Mouse (Mus musculus): ENCODE measurements at regions not wholly inside any gene's neighbourhood (a gene's known extent, or its start where the extent isn't known, plus 50 kb on each side); places are given as distances from the start of the nearest gene placed in this dataset.

DNA sequence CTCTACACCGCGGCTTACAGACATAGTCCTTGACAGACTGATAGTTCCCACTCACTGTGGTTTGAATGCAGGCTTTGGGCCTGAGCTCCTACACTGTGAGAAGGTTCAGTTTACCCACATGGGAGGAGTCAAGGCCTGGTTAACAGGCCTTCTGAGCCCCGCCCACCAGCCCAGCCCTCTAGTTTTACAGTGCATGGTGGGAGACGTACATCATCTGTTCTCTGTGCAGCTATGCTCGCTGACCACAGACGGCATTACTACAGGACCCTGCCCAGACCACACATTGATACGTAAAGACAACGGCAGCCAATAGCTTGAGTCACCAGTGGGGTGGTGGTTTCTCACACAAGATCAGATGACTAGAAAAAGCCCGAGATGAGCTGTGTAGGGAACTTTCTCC, 431.0 kb downstream of the Tbc1d22a start:
- TF ChIP-seq CTCF (IDR thresholded peaks at IDR 0.05): no peak
- DNase-seq (ENCODE audit: extremely low spot score in 1 of 2, low spot score in 2 of 2): no peak
- intact Hi-C loops (cut with DNase I): no loop called here
- Histone ChIP-seq H3K4me3 (no peak overlapping the region), H3K27ac (no peak overlapping the region)

DNA sequence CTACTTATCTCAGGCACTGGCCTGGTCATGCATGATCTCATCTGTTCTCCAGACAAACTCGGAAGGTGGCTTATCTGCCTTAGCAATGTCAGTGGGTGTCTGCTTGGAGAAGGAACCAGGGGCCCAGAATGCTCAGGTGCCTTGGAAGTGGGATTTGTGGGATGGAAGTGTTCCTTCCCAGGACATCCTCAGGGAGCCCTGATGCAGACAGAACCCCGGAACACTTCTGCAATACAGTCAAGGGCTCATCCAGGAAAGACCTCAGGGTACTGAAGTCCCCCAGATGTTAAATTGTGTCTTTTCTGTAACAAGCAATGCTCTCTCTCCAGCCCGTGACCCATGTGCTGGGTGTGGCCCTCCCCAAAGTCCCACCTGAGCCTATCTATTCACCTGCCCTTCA, 433.9 kb downstream of the Tbc1d22a start:
- intact Hi-C loops (cut with DNase I): no loop called here
- DNase-seq (ENCODE audit: extremely low spot score in 1 of 2, low spot score in 2 of 2): no peak
- Histone ChIP-seq H3K27ac (no peak overlapping the region), H3K4me3 (no peak overlapping the region)
- no peak for TF ChIP-seq CTCF (IDR thresholded peaks at IDR 0.05)

DNA sequence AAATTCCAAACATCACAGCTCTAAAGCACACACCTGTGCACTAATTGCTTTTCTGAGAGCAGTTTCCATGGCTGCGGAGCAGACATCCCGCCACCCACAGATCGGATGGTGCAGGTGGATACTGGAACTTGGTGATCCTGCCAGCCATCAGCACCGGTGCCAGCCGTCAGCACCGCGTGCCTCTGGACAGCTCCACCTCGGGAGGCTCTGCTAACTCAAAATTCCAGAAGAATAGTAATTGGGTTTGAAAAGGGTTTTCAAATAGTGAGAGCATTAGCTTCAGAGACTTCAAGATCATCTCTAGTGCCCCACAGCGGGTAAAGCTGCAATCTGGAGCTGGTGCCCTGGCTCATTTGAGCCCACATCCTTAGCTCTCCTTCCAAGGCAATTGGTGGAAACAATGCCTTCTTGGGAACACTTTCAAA, 458.8 kb downstream of the Tbc1d22a start:
- H3K4me3 ChIP-seq: no peak overlapping the region
- H3K27ac ChIP-seq: no peak overlapping the region
- peak in 1 of 2 experiments; percentile 38 for DNase-seq (ENCODE audit: extremely low spot score in 1 of 2, low spot score in 2 of 2)
- TF ChIP-seq CTCF (IDR thresholded peaks at IDR 0.05): peak; percentile 10
- intact Hi-C loops (cut with DNase I): no loop called here

DNA sequence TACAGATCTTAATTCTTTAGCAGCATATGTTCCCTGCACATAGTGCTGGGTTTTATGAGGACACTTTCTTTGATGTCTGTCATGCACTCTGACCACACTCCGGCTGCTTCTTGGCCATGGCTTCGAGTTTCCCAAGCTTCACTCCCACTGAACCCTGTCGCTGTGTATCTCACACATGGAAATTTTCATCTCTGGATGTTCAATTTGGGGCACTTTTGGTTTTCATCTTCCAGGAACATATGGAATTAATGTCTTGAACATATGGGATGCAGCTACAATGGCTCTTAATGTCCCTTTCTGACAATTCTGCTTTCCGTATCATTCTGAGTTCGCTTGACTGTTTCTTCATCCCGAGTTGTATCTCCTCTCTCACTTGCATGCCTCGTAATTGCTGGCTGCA, 462.8 kb downstream of the Tbc1d22a start:
- Histone ChIP-seq H3K27ac (no peak overlapping the region), H3K4me3 (no peak overlapping the region)
- DNase-seq (ENCODE audit: extremely low spot score in 1 of 2, low spot score in 2 of 2): no peak
- intact Hi-C loops (cut with DNase I): loop anchor here (5.0 kb wide), 1 partner anchor 435 kb away; no protein-coding TSS in a partner anchor
- no peak for TF ChIP-seq CTCF (IDR thresholded peaks at IDR 0.05)

DNA sequence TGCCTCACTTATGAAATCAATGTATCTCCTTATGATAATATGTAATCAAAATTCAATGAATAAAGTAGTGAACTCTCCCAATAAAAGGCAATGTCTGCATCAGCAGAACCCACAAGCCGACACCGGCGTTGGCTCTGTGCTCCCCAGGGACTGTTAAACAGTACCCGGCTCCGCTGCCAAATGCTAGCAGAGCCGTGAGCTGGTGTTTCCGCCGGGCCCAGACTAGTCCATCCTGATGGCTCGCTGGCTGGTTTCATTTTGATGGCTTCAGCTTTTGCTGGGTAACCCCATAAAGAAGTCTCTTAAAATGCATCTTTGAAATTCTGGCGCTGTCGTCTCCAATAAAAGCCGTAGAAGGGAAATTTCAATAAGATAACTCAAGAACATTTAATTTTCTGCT, 468.8 kb downstream of the Tbc1d22a start:
- H3K27ac ChIP-seq: no peak overlapping the region
- no peak for TF ChIP-seq CTCF (IDR thresholded peaks at IDR 0.05)
- intact Hi-C loops (cut with DNase I): no loop called here
- no peak for DNase-seq (ENCODE audit: extremely low spot score in 1 of 2, low spot score in 2 of 2)
- H3K4me3 ChIP-seq: no peak overlapping the region

DNA sequence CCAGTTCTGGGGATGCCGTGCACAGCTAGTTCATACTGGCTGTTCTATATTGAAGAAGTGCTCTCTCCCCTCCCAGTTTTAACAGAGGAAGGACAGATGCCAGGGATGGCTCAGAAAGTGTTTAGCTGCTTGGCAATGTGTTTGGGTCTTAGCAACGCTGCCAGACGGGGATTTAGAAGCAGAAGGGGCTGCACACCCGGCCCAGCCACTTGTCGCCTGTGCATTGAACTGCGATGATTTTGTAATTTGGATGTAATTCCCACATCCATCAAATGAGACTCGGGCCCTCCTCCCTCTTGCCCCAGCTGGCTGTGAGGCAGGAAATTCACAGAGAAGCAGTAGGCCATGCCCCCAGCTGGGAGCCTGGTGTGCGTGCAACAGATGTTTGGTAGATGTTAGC, 475.4 kb downstream of the Tbc1d22a start:
- DNase-seq (ENCODE audit: extremely low spot score in 1 of 2, low spot score in 2 of 2): no peak
- TF ChIP-seq CTCF (IDR thresholded peaks at IDR 0.05): no peak
- intact Hi-C loops (cut with DNase I): no loop called here
- H3K27ac ChIP-seq: no peak overlapping the region
- no peak overlapping the region for H3K4me3 ChIP-seq

DNA sequence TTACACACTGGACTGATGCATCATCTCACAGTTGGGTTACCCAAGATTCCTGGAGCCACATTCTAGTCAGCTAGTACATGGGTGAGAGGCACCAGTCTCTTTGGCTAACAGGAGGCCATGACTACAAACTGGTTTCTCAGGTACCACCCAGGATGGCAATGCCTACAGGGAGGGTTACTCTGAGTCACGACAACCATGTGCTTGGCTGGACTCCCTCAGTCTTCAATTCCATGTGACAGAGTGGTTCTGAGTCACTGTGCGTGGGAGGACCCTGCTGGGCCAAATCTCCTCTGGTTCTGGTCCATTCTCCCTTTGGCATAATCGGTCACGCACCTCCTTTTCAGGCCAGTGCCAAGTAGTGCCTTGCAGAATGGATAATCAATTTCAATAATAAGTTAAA, 482.5 kb downstream of the Tbc1d22a start:
- Histone ChIP-seq H3K4me3 (no peak overlapping the region), H3K27ac (no peak overlapping the region)
- DNase-seq (ENCODE audit: extremely low spot score in 1 of 2, low spot score in 2 of 2): peak; percentile 29 to 52
- TF ChIP-seq CTCF (IDR thresholded peaks at IDR 0.05): no peak
- intact Hi-C loops (cut with DNase I): no loop called here

DNA sequence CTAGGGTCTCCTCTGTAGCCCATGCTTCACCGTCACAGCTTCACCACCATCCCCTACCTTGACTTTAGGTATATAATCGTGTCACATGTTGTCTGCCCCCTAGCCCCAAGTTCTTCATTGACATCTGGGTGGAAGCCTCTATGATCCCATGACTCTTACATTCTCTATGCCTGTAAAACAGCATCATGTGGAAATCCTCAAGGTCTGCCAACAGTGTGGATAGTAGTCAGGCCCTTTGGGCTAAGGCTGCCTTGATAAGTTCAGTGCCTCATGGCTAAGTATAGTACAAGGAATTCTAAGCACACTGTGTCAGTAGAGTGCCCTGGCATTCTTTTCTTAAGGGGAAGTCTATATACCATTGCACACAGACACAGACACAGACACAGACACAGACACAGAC, 496.2 kb downstream of the Tbc1d22a start:
- intact Hi-C loops (cut with DNase I): no loop called here
- no peak overlapping the region for H3K27ac ChIP-seq
- no peak for TF ChIP-seq CTCF (IDR thresholded peaks at IDR 0.05)
- no peak for DNase-seq (ENCODE audit: extremely low spot score in 1 of 2, low spot score in 2 of 2)
- no peak overlapping the region for H3K4me3 ChIP-seq

DNA sequence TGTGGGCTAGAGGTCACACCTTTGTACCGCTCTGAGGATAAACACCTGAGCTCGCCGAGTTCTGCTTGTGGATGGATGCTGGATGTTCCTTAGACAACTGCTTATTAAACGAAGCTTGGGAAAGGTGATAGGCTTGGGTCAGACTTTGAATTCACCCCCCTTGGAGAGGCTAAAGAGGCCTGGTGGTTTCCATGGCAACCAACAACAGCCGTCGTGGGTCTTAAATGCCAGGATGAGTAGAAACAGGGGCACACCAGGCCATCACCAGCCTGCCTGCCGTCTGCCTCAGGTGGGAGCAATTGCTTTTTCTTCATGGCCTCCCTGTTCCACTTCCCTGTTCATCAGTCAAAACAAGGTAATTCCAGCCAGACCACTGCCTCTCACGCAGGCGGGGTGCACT, 504.1 kb downstream of the Tbc1d22a start:
- DNase-seq (ENCODE audit: extremely low spot score in 1 of 2, low spot score in 2 of 2): no peak
- H3K27ac ChIP-seq: no peak overlapping the region
- no peak overlapping the region for H3K4me3 ChIP-seq
- TF ChIP-seq CTCF (IDR thresholded peaks at IDR 0.05): no peak
- intact Hi-C loops (cut with DNase I): no loop called here

DNA sequence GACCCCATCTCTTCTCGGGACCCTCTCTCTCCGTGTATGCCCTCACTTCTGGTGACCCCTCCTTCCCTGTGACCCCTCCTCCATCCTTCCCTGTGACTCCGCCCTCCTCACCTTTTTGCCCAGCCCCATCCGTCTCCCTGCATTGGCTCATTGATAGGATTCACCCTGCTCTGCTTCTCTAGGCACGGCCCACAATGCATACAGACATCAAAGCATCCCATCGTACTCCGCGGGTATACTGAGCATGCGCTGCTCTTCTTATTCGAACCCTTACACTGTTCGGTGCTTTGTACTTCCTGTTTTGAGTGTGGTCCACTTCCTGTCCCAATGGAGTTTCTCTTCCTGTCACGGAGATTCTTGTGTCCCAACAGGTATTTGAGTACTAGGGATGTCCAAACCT, 504.8 kb downstream of the Tbc1d22a start:
- H3K4me3 ChIP-seq: no peak overlapping the region
- intact Hi-C loops (cut with DNase I): no loop called here
- H3K27ac ChIP-seq: no peak overlapping the region
- no peak for DNase-seq (ENCODE audit: extremely low spot score in 1 of 2, low spot score in 2 of 2)
- no peak for TF ChIP-seq CTCF (IDR thresholded peaks at IDR 0.05)

DNA sequence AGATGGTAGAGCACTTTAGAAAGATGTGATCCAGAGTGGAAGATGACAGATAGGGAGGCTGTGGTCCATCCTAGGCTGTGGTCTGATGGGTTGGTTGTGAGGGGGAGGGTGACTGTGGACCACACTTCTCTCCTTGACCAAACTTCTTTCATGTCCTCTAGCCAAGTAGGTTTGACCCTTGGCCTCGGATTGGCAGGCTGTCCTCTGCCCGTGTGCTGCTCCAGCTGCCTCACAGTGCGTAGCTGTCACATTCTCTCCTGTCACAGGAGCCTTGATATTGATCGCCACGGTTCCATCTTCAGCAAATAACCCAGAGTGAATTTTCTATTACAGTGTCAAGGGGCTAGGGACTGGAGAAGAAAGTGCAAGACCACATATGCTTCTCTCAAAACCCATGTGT, 506.9 kb downstream of the Tbc1d22a start:
- Histone ChIP-seq H3K4me3 (no peak overlapping the region), H3K27ac (no peak overlapping the region)
- intact Hi-C loops (cut with DNase I): loop anchor here (10.0 kb wide), 1 partner anchor 824 kb away; the partner anchor contains the start of gene Fam19a5
- DNase-seq (ENCODE audit: extremely low spot score in 1 of 2, low spot score in 2 of 2): no peak
- TF ChIP-seq CTCF (IDR thresholded peaks at IDR 0.05): no peak

DNA sequence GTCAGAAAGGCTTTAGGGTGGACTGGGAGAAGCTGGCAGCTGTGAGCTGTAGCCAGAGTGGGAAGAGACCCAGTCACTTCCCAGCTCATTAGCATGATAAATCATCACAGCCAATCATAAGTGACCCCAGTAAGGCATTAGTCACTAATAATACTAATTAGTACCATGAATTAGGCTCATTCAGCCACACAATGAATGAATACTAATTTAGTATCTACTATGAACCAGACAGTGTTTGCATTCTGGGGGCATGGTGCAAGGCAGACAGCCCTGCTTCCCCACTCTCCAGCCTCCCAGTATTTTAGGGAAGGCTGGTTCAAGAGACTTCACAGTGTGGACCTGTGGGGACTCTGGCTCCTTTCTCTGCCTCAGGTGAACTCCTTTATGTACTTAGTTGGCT, 523.7 kb downstream of the Tbc1d22a start:
- Histone ChIP-seq H3K27ac (no peak overlapping the region), H3K4me3 (no peak overlapping the region)
- intact Hi-C loops (cut with DNase I): no loop called here
- no peak for TF ChIP-seq CTCF (IDR thresholded peaks at IDR 0.05)
- DNase-seq (ENCODE audit: extremely low spot score in 1 of 2, low spot score in 2 of 2): no peak

DNA sequence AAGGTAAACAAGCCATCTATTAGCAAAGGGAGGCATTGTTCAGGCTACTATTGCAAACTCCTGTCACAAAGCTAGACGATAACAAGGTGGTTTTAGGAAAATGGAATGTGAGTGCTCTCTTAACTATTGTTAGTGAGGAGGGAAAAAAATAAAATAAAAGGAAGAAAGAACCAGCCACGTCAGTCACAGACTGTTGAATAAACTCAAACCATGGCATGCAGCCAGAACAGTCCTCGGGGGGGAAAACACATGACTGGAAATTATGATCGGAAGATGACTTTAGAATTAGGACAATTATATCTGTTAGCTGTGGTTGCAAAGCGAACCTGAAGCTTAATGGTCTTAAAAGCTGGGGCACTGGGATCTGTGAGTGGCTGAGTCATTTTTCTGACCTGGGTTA, 524.1 kb downstream of the Tbc1d22a start:
- TF ChIP-seq CTCF (IDR thresholded peaks at IDR 0.05): no peak

DNA sequence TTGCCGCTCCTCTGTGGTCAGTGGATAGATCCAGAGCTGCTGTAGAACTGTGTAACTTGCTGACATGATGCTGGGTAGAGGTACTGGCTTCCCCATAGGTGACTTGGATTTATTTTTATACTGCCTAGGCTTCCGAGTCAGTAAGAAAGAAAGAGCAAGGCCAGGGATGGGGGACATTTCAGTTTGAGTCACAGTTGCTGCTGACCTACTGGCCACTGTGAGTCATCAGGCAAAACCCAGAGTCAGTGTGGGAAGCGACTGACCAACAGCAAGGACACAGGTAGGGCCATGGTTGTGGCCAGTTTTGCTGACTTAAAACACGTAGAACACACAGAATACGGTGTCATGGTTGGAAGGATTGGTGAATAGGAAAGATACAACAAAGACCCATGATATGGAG, 524.5 kb downstream of the Tbc1d22a start:
- Histone ChIP-seq H3K27ac (no peak overlapping the region), H3K4me3 (no peak overlapping the region)
- TF ChIP-seq CTCF (IDR thresholded peaks at IDR 0.05): no peak
- DNase-seq (ENCODE audit: extremely low spot score in 1 of 2, low spot score in 2 of 2): no peak
- intact Hi-C loops (cut with DNase I): no loop called here

More for the DNA sequence above, 524.1 kb downstream of the Tbc1d22a start:
- no peak overlapping the region for H3K27ac ChIP-seq
- DNase-seq (ENCODE audit: extremely low spot score in 1 of 2, low spot score in 2 of 2): no peak
- H3K4me3 ChIP-seq: no peak overlapping the region
- intact Hi-C loops (cut with DNase I): no loop called here
